Mouse (Mus musculus): ENCODE measurements around the gene Drd3.

The Drd3 gene

DNA sequence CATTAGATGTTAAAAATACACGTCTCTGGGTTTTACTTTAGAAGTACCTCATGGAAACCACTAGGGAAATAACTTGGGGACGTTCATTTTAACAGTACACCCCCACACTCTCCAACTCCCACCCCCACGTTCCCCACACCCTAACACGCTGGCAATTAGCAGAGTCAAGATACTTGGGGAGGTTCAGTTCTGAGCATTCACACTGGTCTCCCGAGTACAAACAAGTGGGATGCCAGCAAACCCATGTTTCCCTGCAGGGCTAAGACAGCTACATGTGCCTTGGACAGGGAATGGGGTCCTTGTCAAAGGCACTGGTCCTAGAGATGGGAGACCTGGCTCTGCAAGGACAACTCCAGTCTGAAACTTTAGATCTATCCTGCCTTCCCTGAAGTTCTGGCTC, 48.6 kb downstream of the Drd3 start:
- peak; percentile 8 for DNase-seq

DNA sequence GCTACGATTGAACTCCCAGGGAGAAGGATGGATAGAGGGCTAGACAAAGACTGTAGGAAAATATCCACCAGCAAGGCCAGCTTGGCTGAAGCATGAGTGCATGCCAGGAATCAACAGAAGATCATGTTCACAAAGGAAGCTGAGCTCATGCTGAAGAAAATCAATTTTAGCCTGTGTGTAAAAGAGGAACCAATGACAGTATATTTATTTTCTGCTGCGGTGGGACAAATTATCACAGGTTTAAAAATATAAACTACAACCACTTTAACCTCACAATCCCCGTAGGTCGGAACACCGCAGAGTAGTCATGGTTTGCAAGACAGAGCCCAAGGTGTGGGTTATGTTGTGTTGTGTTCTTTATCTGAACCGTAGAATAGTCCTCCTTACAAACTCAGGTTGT, 50.5 kb downstream of the Drd3 start:
- no peak for DNase-seq

DNA sequence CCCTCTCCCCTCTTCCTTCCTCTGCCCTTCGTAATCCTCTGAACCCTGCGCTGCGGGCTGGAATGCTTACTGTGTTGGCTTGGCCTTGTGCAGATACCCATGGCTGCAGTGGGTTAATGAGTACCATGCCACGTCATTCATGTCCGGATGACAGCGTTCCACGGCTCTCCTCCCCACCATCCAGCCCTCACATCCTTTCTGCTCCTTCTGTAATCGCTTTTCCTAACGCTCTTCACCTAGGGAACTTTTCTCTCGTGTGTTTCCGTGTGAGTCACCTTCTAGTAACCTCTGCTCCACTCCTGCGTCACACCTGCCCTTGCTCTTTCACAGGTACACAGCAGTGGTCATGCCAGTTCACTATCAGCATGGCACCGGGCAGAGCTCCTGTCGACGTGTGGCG, 53.2 kb downstream of the Drd3 start:
- DNase-seq, result no peak

DNA sequence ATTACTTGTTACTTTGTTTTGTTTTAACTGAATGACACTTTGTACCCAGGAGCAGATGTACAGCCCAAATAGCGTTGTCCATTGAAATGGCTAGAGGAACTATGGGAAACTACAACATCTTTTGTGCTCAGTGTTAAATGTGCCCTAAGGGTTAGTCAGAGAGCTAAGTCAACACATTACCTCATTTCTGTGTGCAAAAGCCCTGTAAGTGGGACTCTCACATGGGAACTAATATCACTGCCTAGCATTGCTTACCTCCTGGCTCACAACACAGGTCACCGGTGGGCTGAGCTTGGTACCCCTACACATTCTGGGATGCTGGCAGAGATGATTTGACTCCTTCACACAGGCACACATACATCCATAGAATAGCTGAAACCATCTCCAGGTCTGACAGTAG, 55.6 kb downstream of the Drd3 start:
- DNase-seq, result no peak

DNA sequence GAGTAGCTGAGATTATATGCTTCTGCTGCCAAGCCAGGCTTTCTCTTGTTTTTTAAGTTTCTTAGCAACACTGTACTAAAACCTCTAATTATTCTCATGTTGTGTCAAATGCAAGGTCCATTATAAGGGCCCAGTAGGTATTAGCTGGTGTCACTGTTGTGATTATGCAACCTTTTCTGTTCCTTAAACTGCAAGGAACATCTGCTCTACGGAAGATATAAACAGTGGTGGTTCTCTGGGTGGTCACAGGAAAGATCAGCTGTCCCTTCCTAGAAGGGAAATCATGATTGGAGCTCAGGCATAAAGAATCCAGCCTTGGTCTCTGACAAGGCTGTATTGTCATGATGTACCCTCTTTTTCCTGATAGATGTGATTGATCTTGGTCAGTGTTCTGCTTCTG, 57.6 kb downstream of the Drd3 start:
- DNase-seq, result no peak

DNA sequence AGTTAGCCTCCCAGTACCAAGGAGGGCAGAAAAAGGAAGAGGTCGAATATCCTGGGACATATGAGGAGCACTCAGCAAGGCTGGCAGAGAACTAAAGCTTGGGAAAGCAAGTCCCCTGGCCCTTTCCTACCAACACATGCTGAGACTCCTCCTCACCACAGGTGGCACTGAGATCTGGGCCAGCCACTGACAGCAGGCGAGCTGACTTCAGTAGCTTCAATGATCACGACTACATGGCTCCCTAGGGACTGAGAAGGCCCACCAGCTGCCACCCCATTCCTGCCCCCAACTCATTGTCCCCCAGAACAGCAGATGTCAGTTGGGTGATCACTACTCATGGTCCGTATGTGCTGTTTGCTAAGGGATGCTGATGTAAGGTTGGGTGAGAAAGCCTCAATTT, 60.8 kb downstream of the Drd3 start:
- DNase-seq, result peak; percentile 21

DNA sequence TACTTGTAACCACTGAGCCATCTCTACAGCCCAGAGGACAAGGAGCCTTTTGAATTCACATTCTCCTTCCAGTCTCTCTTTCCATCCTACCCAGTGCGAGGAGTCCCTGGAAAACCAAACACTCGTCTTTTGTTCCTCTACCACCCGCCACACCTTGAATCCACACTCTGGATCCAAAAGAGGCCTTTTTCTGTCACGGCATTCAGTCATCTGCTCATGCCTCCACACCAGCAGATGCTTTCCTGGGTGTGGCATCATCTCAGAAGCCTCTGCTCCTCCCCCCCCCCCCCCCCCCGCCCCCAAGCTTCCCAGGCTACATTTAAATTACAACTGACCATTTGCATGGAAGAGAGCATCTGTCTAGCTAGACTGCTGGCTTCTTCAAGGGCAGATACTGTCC, 62.5 kb downstream of the Drd3 start:
- DNase-seq, result no peak

DNA sequence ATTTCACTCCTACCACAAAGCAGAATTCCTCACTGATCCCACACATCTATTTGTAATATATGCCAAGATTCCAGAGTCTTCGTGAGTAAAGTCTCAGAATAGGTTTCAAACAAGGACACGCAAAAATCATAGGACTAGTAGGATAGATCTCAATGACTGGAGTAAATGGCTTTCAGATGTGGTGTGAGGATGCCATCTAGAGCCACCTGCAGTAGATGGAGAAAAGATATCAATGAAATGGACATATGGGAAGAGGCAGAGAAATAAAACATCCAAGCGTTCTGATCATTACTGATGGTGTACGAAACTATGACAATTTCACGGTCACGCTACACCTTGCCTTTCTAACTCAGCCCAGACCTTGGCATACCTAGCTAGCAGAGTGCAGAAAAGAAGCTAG, 64.6 kb downstream of the Drd3 start:
- no peak for DNase-seq

DNA sequence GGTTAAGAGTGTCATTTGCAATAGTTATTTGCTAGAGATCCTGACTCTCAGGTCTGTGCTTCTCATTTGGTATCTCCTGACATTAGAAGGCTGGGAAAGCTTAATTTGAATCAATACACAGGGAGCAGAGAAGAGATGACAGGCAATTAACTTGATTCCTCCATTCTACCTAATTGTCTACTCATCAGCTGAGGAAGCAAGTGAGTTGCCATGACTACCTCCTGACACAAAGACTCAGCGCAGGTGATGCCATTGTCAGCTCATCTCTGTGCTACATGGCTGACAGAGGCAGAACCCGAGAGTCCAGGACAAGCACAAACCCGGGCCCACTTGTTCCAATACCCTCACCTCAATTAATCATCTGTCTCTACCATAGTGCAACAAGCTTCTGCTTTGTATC, 73.7 kb downstream of the Drd3 start:
- no peak for DNase-seq

DNA sequence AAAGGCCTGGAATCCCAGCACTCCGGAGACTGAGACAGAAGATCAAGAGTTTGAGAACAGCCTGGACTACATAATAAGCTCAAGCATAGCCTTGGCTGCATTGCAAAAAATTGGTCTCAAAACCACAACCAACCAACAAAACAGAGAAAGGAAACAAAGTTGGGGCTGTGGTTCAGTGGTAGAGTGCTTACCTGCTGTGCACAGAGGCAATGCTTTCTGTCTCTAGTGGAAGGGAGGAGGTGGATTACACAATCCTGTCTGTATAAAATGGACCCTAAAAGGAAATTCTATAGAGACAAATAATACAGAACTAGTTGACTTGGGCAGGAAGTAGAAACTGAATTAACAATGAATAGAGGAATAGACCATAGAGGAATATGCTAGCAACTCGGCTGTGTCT, 78.1 kb downstream of the Drd3 start:
- no peak for DNase-seq

DNA sequence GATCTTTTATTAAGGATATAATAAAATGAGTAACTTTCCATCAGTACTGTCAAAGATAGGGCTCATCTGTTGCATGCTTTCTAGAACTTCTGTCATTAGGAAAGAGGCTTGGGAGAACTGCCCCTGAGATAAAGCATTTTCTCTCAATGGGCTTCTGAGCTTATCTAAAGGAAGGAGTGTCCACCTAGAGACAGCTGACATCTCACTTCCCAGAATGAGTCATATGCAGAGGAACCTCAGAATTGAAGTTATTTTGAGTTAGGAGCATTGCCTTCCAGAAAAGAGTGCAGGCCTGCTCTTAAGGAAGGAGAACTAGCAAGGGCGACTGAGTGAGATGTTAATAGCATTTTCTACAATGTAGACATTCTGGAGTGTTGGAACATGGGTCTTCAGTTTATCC, 87.4 kb downstream of the Drd3 start:
- no peak for DNase-seq

DNA sequence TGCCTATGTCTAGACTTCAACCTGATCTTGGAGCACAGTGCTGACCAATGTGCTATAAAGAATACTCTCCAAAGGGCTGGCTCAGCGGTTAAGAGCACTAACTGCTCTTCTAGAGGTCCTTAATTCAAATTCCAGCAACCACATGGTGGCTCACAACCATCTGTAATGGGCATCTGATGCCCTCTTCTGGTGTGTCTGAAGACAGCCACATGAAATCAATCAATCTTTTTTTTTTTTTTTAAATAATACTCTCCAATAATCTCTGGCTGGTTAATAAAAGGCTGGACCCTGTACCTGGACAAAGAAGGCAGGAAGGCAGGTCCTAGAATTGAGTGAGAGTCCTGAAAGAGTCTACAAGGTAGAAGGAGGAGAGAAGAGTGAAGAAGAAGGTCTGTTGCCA, 96.0 kb downstream of the Drd3 start:
- DNase-seq, result no peak

DNA sequence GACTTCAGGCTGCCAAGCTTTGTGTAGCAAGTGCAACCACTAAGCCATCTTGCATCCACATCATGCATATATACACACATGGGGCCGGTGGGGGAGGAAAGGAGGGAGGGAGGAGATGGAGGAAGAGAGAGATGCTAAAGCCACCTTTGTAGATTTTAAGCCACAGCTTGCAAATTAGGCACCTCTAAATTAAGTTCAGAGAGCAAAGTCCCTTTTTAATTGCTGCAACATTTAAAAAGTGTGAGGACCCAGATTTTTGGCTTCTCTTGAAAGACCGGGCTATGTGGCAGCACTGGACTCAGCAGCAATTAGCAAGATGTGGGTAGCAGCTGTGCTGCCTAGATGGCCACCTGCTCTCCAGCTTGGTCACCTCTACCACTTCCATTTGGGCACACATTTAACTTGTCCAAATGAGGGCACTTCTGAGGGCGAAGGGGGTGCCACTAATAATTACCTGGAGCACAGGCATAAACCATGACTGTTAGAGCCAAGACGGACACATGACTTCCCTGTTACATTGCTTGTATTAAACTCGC, 105.2 kb downstream of the Drd3 start:
- no peak for DNase-seq

DNA sequence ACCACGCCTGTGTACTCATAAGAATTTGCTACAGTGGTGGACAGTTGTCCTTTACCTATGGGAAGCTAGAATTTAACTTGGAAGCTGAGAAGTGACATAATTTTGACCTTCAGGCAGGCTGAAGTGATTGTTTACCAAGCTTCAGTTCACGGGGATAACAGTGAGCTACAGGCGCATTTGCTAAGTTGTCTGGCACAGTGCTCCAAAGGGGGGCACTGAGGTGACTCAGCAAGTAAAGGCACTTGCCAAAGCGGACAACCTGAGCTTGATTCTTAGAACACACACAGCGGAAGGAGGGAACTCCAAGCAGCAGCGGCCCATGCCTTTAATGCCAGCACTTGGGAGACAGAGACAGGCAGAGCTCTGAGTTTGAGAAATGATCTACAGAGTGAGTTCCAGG, 106.8 kb downstream of the Drd3 start:
- no peak for DNase-seq

DNA sequence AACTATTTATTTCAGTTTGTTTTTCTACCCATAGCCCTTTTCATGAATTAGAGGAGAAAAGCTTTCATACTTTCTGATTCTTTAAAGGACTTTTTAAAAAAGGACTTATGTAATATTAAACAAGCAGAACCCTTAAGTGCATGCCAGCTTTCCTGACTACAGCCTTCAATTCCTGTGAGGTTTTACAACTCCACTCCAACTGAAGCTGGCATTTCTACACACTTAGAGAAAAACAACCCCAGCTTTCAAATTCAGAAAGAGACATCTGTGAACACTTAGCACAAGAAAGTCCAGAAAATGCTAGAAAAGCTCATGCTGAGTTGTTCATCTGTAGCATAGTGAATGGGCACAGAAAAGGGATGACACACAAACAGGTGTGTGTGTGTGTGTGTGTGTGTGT, 116.0 kb downstream of the Drd3 start:
- DNase-seq, result no peak

DNA sequence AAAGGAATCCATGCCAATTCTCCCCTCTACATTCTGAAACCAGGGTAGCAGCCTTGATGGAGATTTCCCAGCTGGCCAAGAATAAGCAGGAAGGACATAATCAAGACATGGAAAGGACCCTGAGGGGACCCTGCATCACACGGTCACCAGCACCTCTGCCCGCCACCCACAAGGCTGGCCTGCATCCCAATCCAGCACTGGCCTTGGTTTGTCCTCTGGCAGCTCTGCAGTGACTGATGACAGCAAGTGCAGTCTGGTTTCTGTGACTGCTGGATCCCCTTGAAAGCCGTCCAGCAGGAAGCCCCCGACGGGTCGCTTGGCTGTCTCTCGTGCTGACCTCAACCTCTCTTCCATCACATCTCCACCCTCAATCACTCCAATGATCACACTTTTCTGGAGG, 117.6 kb downstream of the Drd3 start:
- no peak for DNase-seq

All from cerebellum, adult 9-10 months (tissue).